Mouse (Mus musculus): ENCODE results near the gene Rbpjl. TPM values are rescaled to one million over a fixed set of nuclear protein-coding genes. Genes with fewer than 3 reads are reported as not detected.

The Rbpjl gene
- polyA plus RNA-seq, 2 experiments from 2014 or later, result not detected

GRCm38 (mm10) chr2:164429881-164430615 lies 27.1 kb downstream of the Rbpjl start:
- ATAC-seq, result no peak

- no peak for ATAC-seq
Observed at GRCm38 (mm10) chr2:164430697-164431096, 27.8 kb downstream of the Rbpjl start.

GRCm38 (mm10) chr2:164431676-164432465 lies 28.9 kb downstream of the Rbpjl start:
- no peak for ATAC-seq

GRCm38 (mm10) chr2:164432541-164433191 lies 29.7 kb downstream of the Rbpjl start:
- ATAC-seq, result no peak

- no peak for ATAC-seq
Observed at GRCm38 (mm10) chr2:164433278-164433895, 30.4 kb downstream of the Rbpjl start.

GRCm38 (mm10) chr2:164434681-164435080 lies 31.7 kb downstream of the Rbpjl start:
- no peak for ATAC-seq

- ATAC-seq, result no peak
Observed at GRCm38 (mm10) chr2:164435216-164436090, 32.5 kb downstream of the Rbpjl start.

- ATAC-seq, result no peak
Observed at GRCm38 (mm10) chr2:164436215-164436913, 33.4 kb downstream of the Rbpjl start.

GRCm38 (mm10) chr2:164436961-164437360 lies 34.0 kb downstream of the Rbpjl start:
- ATAC-seq, result no peak

- no peak for ATAC-seq
Observed at GRCm38 (mm10) chr2:164437710-164438109, 34.8 kb downstream of the Rbpjl start.

GRCm38 (mm10) chr2:164438257-164438656 lies 35.3 kb downstream of the Rbpjl start:
- ATAC-seq, result no peak

- ATAC-seq, result no peak
Observed at GRCm38 (mm10) chr2:164439001-164439421, 36.1 kb downstream of the Rbpjl start.

- no peak for ATAC-seq
Observed at GRCm38 (mm10) chr2:164440314-164440713, 37.4 kb downstream of the Rbpjl start.

GRCm38 (mm10) chr2:164441155-164441554 lies 38.2 kb downstream of the Rbpjl start:
- peak; percentile 91 for ATAC-seq

- peak; percentile 22 for ATAC-seq
Observed at GRCm38 (mm10) chr2:164441731-164442130, 38.8 kb downstream of the Rbpjl start.

- ATAC-seq, result no peak
Observed at GRCm38 (mm10) chr2:164442315-164443050, 39.5 kb downstream of the Rbpjl start.

- ATAC-seq, result peak; percentile 52
Observed at GRCm38 (mm10) chr2:164443051-164443437, 40.1 kb downstream of the Rbpjl start.

- no peak for ATAC-seq
Observed at GRCm38 (mm10) chr2:164443460-164444000, 40.6 kb downstream of the Rbpjl start, which contains the start of gene Sdc4. TSS of gene Sdc4 (minus strand) at chr2:164443887.

GRCm38 (mm10) chr2:164444701-164445100 lies 41.8 kb downstream of the Rbpjl start:
- no peak for ATAC-seq
